Mouse (Mus musculus): ENCODE data around the gene Rnase10.
"Not testable (repeated sequence)": the region's sequence is repeated elsewhere in the genome, so short reads cannot be mapped to it uniquely, and the experiment has no call there.

Gene Rnase10

DNA sequence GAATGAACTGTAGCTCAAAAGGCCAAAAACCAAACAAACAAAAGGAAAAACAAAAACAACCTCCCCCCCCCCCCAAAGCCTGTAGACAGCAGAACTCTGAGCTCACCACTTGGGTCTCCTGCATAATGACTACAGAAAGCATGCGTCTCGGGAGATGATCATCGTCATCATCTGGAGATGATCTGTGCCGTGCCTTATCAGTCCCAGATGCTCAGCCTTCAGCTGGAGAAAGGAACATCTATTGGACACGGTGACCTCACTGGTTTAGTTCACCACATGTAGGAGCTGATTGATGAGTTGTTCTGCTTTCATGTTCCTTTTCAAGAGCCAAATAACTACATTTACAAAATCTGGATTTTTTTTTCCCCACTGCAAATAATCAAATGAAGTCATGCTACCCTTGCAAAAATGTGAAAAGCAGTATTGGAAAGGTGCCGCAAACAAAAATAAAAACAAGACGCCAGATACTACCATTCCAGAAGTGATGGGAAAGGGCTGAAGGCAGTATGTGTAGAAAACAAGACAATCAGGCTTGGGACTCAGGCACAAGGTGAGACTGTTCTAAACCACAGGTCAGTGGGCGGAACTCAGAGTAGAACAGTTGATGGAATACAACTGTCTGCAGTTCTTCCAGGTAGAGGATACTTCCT lies at the start of gene Rnase10:
Gene Rnase10 (plus strand): TSS at position 600 of the 650 bp plus-strand sequence.
- no peak for DNase-seq

DNA sequence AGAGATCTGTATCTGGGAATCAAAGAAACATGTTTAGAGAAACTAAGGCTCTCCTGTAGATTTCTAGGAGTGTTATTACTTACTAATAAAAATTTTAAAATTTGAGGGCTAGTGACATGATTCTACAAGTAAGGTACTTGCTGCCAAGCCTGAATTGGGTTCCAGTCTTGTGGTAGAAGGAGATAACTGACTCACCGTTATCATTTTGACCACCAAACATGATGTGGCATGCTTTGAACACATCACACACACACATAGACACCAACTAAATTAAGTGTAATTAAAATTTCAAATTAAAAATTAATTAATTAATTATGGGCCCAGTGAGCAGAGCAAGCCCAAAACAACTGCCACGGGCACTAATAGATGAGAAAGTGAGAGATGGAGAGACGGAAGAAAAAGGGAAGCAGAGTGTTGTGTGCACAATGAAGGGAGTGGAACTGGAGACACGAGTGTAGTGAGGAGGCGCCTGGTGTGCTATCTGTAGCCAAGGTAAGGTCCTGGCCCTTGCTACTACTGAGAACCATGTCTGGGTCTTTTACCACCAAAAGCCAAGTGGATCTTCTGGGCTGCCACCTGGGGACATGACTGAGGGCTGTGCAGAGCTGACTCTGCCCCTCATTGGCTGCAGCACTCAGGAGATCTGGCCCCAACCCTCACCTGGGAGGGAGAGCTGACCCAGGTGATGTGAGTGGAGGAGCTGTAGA lies 49.1 kb upstream of the Rnase10 start:
- DNase-seq: not testable (repeated sequence)

DNA sequence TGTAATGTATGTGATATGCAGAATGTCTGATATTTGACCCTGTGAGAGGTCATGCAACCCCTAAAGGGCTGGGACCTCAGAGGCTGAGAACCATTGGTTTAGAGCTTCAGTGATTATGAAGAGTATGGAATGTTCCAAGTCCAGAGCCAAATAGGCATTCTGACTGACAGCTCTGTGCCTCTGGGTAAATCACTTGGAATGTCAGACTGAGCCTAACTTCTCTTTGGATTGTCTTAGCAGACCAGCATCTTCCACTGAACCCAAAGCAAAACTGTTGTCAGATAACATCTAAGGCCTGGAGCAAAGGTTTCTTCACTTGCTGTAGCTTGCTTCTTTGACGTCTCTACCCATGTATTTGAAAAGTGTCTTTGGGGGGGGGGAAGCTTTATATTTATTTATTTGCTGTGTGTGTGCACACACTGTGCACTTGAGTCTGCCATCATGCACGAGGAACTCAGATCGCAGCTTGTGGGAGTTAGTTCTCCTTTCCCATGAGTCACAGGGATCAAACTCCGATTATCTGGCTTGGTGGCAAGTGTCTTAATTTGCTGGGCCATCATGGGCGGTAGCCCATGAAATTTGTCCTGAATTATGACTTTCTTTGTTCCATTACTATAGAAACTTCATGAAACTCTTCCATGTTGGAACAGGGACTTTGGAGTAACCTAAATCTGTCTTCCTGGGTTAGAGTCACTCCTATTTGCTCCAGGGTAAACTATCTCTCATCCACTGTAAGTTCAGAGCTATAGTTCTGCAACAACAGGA lies 39.2 kb upstream of the Rnase10 start:
- no peak for DNase-seq

DNA sequence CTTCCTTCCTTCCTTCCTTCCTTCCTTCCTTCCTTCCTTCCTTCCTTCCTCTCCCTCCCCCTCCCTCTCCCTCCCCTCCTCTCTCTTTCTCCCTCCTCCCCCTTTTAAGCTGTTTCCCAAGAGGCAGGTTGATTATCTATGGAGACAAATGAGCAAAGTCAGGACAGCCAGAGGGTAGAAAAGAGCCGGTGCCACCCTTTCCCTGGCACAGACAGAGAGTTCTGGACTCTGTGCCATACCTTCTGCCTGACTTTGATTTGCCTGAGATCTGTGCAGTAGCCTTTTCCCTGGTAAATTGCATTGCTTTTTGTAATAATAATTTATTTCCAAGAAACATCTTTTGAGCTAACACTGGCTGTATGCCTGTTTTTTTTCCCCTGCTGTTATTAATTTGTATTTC lies 38.5 kb upstream of the Rnase10 start:
- DNase-seq: peak in 1 of 2 experiments; percentile 10

DNA sequence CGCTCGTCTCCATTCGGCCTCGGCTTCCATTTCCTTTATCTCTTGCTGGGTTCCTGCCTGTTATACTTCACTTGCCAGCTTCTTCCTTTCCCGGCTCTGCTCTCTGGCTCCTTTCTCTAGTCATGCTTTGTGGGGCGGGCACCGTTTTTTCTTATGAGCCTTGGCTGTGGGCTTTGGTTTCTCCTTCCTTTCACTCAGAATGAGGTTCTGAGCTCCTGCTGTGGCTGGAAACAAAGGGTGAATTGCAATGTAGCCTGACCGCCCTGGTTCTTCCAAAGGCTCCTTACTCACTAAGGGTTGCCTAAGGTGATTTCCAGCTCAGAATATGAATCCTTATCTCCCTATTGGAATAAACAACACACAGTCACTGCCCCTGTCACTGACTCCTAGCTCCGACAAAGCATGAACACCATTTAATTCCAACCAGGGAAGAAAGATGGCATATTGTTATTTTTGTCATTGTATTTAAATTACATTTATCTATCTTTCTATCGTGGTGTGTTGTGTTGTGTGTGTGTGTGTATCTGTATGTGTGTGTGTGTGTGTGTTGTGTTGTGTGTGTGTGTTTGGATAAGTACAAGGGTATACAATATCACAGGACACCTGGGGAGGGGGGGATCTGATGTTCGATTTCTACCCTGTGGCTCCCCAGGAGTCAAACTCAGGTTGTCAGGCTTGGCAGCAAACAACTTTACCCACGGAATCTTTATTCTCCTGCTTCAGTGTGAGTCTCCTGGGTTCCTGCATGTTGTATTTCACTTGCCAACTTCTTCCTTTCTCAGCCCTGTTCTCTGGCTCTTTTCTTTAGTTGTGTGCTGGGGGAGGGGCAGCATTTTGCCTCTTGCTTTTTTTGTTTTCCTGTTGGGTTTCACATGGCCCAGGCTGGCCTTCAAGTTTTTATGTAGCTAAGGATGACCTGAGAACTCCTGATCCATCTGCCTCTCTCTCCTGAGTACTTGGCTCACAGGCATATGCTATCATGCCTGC lies 37.7 kb upstream of the Rnase10 start:
- DNase-seq: peak; percentile 35 to 48

DNA sequence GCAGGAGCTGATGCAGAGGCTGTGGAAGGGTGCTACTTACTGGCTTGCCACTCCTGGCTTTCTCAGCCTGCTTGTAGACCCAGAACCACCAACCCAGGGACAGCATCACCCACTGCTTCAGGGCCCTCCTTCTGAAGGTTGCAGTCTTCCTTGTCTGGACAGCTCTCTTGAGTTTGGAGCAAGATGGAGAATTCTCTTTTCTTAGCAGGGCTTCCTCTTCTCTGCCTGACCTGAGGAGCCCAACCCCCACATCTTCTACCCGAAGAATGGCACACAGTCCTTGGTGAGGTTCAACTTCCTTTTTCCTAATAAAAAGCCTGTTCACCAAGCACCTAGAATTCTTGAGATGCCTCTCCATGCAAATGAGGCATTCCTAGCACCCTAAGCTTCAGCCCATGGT lies 36.7 kb upstream of the Rnase10 start:
- DNase-seq: no peak

DNA sequence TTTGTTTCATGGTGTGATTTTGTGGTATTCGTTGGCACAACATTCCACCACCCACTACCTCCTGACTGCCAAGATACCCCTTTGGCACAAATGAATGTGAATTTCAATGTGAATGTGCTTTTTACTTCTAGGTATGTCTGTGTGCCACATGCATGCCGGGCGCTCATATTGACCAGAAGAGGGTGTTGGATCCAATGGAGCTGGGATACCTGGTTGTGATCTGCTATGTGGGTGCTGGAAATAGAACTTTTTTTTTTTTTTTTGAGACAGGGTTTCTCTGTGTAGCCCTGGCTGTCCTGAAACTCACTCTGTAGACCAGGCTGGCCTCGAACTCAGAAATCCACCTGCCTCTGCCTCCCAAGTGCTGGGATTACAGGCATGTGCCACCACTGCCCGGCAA lies 34.5 kb upstream of the Rnase10 start:
- DNase-seq: not testable (repeated sequence)

DNA sequence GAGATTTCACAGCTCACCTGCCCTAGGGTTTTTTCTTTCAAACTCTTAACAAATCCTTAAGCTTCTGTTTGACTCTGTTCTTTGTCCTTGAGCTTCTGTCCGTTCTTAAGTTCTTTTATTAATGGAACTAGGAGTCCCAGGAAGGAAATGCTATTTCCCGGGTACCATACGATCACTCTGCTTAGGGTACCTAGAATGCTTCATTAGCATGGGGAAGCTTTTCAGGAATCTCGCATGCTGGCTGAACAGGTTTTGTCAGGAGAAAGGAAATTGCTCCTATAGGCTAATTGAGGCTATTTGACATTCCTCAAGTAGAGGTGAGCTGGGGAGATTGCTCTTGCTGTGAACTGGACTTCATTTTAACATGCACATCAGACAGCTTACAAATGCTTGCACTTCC lies 33.9 kb upstream of the Rnase10 start:
- no peak for DNase-seq

DNA sequence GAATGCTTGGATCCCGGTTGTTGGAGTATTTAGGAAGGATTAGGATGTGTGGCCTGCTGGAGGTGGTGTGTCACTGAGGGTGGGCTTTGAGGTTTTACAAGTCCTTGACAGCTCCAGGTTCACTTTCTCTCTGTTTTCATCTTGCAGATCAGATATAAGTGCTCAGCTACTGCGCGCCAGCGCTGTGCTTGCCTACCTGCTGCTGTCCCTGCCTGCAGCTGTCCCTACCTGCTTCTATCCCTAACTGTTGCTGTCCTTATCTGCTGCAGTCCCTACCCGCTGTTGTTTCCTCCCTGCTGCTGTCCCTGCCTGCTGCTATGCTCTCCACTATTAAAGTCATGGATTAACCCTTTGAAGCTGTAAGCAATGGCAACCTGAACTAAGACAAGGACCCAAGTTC lies 32.5 kb upstream of the Rnase10 start:
- DNase-seq: no peak

DNA sequence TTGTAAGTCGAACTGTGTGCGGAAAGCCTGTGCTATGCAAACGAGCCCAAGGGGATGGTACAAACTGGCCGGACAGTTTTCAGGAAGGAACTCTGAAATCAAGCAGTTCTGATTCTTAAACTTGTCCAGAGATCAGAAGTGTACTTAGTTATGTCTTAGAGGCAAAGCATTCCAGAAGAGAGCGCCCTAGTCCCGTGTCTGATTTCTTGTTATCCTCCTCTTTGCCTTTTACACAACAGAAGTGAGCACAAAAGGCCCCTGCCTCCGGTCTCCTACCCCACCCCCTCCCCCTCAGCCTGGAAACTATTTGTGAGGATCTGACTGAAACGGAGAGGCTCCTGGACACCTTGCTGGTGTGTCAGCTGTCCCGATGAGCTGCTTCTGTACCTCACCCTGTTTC lies 30.9 kb upstream of the Rnase10 start:
- DNase-seq: no peak

DNA sequence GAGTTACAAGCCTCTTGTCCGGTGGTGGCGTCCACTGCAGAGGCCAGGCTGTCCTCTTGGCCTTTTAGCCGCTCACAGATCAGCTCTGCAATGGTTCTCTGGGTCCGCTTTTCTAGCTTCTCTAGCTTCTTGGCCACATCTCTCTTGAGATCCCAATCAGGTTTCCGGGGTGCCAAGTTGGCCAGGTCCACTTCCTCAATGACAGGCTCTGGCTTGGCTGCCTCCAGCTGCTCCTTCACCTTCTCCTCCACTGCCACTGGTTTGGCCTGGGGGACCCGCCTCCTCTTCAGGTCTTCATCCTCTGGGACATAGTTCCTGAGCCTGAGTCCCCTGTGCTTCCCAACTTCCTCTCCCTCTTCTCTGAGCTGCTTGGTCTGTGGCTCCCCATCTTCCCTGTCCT lies 29.1 kb upstream of the Rnase10 start:
- DNase-seq: not testable (repeated sequence)

DNA sequence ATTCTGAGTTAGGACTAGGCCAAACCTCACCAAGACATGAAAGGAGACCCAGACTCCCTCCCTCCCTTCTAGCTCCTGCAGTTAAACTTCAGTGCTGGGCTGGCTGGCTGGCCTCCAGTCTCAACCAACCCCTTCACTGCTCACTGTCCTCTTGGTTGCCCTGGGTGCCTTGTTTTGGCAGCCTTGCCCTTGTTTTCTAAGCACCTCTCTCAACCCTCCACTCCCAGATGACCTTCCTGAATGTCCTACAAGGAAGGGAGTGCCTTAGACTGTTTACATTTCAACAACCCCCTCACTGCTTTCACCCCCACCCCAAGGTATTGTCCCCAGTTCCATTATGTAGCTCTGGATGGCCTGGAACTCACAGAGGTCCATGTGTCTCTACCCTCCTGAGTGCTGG lies 27.9 kb upstream of the Rnase10 start:
- DNase-seq: no peak

DNA sequence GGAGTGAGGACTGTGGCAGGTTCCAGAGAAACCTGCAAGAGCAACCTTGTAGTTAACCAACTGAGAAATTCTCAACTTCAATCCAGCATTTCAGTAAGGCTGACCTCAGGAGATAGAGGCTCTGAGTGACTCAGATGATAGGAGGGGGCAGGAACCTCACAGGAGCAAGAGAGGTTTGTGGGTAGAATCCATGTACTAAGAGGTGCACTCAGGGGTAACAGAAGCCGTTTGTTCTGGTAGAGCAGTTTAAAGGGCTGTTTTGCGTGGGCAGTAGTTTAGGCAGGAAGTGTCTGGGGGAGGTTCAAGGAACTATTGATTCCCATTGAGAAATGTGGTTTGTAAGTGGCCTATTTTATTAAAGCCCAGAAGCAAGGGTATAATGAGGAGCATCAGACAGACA lies 26.3 kb upstream of the Rnase10 start:
- no peak for DNase-seq

DNA sequence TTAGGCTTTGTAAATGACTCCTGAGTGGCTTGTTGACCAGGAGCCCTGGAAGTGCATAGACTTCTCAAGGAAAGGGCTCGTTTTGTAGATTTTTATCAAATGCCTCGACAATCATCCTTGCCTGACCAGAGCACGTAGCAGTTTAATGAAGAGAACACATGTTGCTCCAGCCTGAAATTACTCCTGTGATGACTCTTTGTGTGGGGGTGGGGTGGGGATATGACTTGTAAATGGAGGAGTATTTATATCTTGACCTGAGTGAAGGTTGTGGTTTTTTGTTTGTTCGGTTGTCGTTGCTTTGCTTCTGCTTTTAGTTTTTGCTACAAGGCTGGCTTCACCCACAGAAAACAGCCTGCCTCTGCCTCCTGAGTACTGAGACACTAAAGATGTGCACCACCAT lies 25.7 kb upstream of the Rnase10 start:
- no peak for DNase-seq

DNA sequence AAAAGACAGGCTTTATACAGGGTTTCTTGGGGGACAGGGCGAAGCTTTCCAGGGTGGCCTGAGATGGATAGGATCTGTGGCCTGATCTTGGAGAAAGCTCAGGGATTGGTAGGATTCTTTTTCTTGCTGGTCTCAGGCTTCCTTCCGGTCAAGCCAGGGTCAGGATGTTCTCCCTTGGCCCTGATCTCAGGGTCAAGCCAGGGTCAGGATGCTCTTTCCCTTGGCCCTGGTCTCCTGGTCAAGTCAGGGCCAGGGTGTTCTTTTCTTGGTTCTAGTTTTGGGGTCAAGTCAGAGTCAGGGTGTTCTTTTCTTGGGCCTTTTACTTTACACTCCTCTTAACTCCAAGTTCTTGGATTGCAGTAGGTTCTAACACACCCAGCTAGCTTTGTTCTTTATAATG lies 19.9 kb upstream of the Rnase10 start:
- DNase-seq: no peak

DNA sequence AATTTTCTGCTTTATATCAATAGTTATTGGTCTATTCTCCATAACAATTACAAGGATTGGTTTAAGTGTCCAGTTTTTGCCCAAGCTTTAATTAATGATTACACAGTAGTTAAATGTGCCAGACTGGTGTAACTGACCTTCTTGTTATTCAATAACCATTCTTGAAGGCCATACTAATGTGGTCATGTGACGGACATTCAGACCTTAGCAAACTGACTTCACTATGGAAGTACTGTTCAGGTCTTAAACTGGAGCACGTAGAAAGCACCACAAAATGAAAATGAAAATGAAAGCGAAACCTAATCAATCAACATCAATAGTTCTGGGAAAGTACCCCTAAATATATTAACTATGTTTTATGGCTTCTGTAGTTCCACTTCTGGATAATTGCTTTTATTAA lies 16.5 kb upstream of the Rnase10 start:
- no peak for DNase-seq

DNA sequence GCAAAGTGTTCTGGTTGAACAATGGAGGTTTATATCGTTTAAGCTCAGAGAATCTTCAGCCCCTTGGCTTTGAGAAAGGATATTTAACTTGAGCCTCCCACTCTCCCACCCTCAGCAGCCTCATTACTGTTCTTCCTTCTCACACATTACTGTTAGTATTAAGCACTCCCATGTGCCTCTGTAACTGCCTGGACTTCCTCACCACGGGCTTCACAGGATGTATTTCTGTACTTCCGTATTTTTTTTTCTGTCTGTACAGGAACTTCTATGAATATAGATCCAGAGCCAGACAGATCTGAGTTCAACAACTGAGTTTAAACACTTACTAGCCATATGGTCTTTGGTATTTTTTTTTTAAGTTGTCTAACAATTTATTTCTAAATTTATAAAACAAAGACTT lies 10.5 kb upstream of the Rnase10 start:
- DNase-seq: no peak

DNA sequence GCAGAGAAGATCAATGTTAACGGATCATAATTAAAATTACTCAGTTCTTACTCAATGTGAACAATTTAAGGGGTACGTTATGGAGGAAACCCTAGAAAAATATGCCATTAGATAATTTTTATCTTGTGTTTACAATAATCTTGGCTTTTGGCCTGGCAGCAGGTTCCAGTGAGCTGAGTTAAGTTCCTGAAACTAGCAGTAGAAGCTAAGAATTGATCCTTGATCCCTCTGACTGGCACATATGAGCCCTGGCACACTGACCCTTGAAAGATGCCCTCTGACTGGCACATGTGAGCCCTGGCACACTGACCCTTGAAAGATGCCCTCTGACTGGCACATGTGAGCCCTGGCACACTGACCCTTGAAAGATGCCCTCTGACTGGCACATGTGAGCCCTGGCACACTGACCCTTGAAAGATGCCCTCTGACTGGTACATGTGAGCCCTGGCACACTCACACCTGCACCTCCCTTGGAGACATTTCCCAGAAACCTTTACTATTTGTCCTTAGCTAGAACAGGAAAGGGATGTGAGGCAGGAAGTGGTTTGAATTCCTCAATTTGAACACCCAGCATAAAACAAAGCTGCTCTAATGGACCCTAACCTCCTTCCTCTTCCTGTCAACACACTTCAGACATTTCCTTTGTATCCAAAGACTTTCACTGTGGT lies 9.4 kb upstream of the Rnase10 start:
- no peak for DNase-seq

DNA sequence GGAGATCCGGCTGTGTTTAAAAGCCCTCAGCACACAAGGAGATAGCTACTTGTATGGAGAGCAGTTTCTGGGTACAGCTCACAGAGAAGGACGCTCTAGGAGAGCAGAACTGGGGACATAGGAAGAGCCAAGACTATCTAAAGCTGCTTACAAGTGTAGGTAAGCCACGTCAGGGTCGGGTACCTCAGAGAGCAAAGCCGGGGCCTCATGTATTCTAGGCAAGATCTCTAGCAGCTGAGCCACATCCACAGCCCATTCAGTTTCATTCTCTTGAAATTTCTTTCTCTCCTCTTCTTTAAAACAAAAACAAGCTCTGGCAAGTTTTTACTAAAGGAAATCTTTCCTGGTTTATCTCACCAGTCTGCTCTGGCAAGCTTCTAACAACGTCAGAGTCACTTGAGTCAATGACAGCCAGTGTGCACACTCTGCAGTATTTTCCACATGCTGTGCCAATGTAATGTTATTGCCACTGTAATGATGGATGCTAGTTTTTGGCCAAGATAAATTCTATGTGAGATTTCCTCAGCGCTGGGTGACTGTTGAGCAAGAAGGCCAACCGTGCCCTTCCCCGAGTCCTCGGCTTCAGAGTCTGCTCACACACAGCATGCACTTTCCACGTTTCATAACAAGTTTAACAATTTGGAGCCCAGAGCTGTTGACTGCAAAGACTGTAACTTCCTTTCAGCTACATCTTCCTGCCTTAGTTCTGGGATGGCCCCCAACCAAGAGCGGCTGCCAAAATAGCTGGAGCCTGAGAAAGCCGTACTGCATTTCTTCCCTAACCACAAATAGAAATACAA lies 563 bp downstream of the Rnase10 start:
- DNase-seq: no peak

DNA sequence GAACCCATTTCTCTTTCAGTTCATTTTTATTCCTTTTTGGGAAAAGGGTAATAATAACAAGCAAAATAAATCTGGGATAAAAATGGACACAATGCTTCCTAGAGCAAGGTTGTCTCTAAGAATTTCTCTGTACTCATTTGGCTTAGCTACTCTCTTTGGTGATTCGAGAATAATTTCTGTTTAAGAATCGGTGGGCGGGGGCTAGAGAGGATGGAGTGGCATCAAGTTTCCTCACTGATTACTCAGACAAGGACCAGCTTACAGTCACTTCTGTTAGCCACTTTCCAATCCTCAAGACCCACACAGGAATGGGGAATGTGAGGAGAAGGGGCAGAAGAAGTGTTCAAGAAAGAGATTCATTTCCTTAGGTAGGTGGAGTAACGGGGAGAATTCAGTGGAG lies 1.2 kb downstream of the Rnase10 start:
- DNase-seq: no peak

DNA sequence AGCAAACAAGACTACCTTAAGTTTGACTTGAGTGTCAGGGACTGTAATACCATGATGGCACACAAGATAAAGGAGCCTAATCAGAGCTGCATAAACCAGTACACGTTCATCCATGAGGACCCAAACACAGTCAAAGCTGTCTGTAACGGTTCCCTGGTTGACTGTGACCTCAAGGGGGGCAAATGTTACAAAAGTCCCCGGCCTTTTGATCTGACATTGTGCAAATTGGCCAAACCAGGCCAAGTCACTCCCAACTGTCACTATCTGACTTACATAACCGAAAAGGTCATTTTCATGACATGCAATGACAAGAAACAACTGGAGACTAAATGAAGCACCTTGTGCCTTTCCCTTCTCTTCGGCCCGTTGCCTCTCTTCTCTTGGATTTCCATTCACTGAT lies 2.0 kb downstream of the Rnase10 start:
- DNase-seq: no peak

Measured in cerebellum, adult 18-20 months (tissue).